Mouse (Mus musculus) cerebellum, adult 2 months (tissue): Measurements from ENCODE around the gene AC131692.1. TPM values are rescaled to one million over a fixed set of nuclear protein-coding genes. Genes with fewer than 3 reads are reported as not detected.

Source experiments
- DNase-seq, 2 experiments: peaks; one replicate each; pipeline ENCODE4 v3.0.0; 2021
- H3K27ac ChIP-seq: fragments of 200-500 bp; 2 replicates; pipeline ENCODE4 v1.5.1; 2012; ENCODE audit warnings: low read length, control low read depth, inconsistent platforms; ENCODE audit not compliant: insufficient read depth
- H3K27me3 ChIP-seq: fragments of 200-500 bp; 2 replicates; pipeline ENCODE4 v1.6.1; 2012; ENCODE audit warnings: inconsistent platforms, mild to moderate bottlenecking, low read length, moderate library complexity; ENCODE audit not compliant: control insufficient read depth, insufficient read depth
- H3K4me1 ChIP-seq: fragments of 200-500 bp; 2 replicates; pipeline ENCODE4 v1.6.1; 2011; ENCODE audit warnings: low read length; ENCODE audit not compliant: control insufficient read depth, insufficient read depth
- H3K4me3 ChIP-seq: fragments of 200-500 bp; replicated peaks from 2 replicates; pipeline ENCODE3; 2011; ENCODE audit warnings: mild to moderate bottlenecking, low read depth, low read length, control low read depth; ENCODE audit not compliant: insufficient read depth
- CTCF ChIP-seq: fragments of 200-500 bp; IDR thresholded peaks from 2 replicates; pipeline ENCODE4 v1.5.1; 2011; ENCODE audit warnings: low read depth, mild to moderate bottlenecking, control low read depth, low read length, moderate library complexity, borderline replicate concordance; ENCODE audit not compliant: insufficient read depth
- POLR2A ChIP-seq: fragments of 200-500 bp; IDR thresholded peaks from 2 replicates; pipeline ENCODE4 v1.6.1; 2011; ENCODE audit warnings: low read length, control low read depth, borderline replicate concordance; ENCODE audit not compliant: insufficient read depth
- WGBS: fragments of 180-500 bp; shearing (Covaris S2); methylation state at CpG from one replicate; pipeline ENCODE4 v1.1.7; 2018; 5-methylcytosine and 5-hydroxymethylcytosine counted together
- polyA plus RNA-seq: library from polyadenylated mRNA; depleted of rRNA; stranded (reverse); fragments of >200 nt; gene quantifications from 2 replicates; pipeline ENCODE4 v1.2.3, GENCODE M21; 2012; rRNA removed

AC131692.1 gene
- not detected in 2 replicates for polyA plus RNA-seq

- no peak within 1 kb of the TSS for H3K27ac ChIP-seq
- H3K4me1 ChIP-seq = no peaks in the 10 kb centered on the region
- no peak within 1 kb of the TSS for H3K4me3 ChIP-seq
- no peak for DNase-seq
- no peaks in the 10 kb centered on the region for H3K27me3 ChIP-seq
- WGBS = 83% methylated on average over 7 of the region's 7 CpGs
- TF ChIP-seq POLR2A (no peak), CTCF (no peak)
Observed at GRCm38 (mm10) chr19:6094119-6094518, at the start of gene AC131692.1. TSS of gene AC131692.1 (plus strand) at chr19:6094419.

- Histone ChIP-seq H3K4me3 (peak overlapping the region; percentile 87), H3K4me1 (no peaks in the 10 kb centered on the region), H3K27ac (peak overlapping the region; percentile 92), H3K27me3 (no peaks in the 10 kb centered on the region)
- TF ChIP-seq CTCF (no peak), POLR2A (no peak)
- whole genome bisulfite sequencing = 9% methylated on average over 20 of the region's 20 CpGs
- DNase-seq = no peak
Observed at GRCm38 (mm10) chr19:6045366-6046293, 48.6 kb upstream of the AC131692.1 start.

- H3K27ac ChIP-seq = peak within 1 kb of the TSS; percentile 96
- WGBS = under 1% methylated on average over 65 of the region's 65 CpGs
- H3K27me3 ChIP-seq = no peaks in the 10 kb centered on the region
- DNase-seq = peak; percentile 94 to 96
- peak within 1 kb of the TSS; percentile 87 for H3K4me3 ChIP-seq
- no peaks in the 10 kb centered on the region; the same call in 1 of the 2 replicates for H3K4me1 ChIP-seq
- TF ChIP-seq POLR2A = peak; percentile 78
- TF ChIP-seq CTCF = no peak
Observed at GRCm38 (mm10) chr19:6046294-6047153, 47.7 kb upstream of the AC131692.1 start, which contains the start of gene Syvn1. TSS of gene Syvn1 (plus strand) at chr19:6046576.

- WGBS = 1% methylated on average over 41 of the region's 44 CpGs
- Histone ChIP-seq H3K27ac (peak overlapping the region; percentile 64; the same call in 1 of the 2 replicates), H3K4me1 (no peaks in the 10 kb centered on the region; the same call in 1 of the 2 replicates), H3K27me3 (no peaks in the 10 kb centered on the region), H3K4me3 (peak overlapping the region; percentile 87)
- DNase-seq = no peak
- TF ChIP-seq POLR2A (no peak), CTCF (no peak)
Observed at GRCm38 (mm10) chr19:6047154-6047898, 46.9 kb upstream of the AC131692.1 start.

GRCm38 (mm10) chr19:6047899-6048166, 46.4 kb upstream of the AC131692.1 start:
- no peak for TF ChIP-seq POLR2A
- TF ChIP-seq CTCF = no peak
- H3K27me3 ChIP-seq = no peaks in the 10 kb centered on the region
- H3K4me3 ChIP-seq = peak overlapping the region; percentile 87
- peak in 1 of 2 experiments; percentile 27 for DNase-seq
- H3K4me1 ChIP-seq = no peaks in the 10 kb centered on the region; the same call in 1 of the 2 replicates
- 67% methylated on average over 8 of the region's 8 CpGs for WGBS
- H3K27ac ChIP-seq = no peak overlapping the region

DNA sequence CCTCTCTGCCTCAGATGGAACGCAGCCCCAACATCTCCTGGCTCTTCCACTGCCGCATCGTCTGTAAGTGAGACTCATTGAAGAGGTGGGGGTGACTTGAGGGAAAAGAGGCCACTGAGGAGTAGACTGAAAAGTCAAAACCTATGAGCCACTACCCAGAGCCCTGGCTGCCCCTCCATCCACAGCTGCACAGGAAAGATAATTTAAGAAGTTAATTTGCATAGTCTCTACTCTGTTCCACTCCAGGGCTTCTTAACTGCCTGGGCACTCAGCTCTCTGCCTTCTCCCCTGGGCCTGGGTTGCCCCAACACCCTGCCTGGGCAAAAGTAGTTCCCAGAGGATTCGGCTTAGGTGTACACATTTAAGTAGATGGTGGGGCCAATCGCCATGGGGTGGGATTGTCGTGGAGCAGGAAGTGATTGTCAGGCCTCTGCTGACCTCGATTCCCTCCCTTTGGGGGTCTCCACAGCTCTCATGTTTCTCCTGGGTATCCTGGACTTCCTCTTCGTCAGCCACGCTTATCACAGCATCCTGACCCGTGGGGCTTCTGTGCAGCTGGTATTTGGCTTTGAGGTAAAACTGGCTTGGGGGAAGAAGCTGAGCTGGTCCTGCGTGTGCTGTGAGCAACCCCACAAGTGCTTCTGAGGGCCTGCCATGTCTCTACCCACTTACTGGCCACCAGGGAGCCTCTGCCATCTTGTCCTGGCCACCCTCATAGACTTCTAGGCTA, 45.4 kb upstream of the AC131692.1 start:
- 85% methylated on average over 11 of the region's 11 CpGs for WGBS

More for the DNA sequence above, 45.4 kb upstream of the AC131692.1 start:
- Histone ChIP-seq H3K4me3 (no peak overlapping the region), H3K27ac (no peak overlapping the region), H3K4me1 (no peaks in the 10 kb centered on the region; the same call in 1 of the 2 replicates), H3K27me3 (no peaks in the 10 kb centered on the region)
- no peak for DNase-seq
- TF ChIP-seq CTCF = no peak
- no peak for TF ChIP-seq POLR2A
